Mouse (Mus musculus) T-helper 17 cell (primary cell): ENCODE data around the gene Dars.
"Not testable (repeated sequence)": the region's sequence is repeated elsewhere in the genome, so short reads cannot be mapped to it uniquely, and the experiment has no call there.

Experiments
- in situ Hi-C, 2 experiments: fragments of 300-600 bp; cut with MboI, MseI; formaldehyde crosslinking; loops; 1 replicate in 1 of 2; 2 replicates in 1 of 2; pipeline ENCODE4 v1.15.1; 2025; ENCODE audit warnings: high pct_unique_total_duplicates in 2 of 2

The Dars gene

DNA sequence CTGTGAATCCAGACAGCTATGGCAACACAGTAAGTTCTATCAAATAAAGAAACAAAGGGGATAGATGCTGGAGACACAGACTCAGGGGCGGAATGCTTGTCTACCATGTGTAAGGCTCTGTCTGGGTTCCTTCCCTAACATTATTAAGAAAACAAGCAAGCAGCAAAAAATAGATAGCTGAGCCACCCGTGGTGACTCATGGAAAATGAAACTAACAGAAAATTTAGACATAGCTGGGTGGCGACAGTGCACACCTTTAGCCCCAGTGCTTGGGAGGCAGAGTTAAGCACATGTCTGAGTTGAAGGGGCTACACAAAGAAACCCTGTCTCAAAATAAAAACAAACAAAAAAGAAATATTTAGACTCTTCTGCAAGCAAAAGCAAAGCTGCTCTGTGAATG is 59.7 kb downstream of the Dars start:
- in situ Hi-C loops: no loop called here

DNA sequence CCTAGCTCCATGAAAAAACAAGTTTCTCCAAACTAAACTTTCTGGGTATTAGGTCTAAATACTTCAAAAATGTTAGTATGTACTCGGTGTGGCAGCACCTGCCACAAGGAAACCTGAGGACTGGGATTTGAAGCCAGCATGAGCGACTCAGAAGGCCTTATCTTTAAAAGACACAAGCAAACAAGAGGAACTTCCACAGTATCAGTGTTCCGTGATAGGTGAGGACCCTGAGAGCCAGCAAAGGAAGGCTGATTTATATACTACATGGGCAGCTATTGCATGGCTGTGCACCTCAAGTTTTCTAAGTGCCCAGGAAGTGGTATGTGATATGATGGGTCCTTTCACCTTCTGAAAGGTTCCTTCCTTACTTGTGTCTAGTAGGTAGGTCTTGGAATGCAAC is 64.1 kb downstream of the Dars start:
- in situ Hi-C loops: no loop called here

DNA sequence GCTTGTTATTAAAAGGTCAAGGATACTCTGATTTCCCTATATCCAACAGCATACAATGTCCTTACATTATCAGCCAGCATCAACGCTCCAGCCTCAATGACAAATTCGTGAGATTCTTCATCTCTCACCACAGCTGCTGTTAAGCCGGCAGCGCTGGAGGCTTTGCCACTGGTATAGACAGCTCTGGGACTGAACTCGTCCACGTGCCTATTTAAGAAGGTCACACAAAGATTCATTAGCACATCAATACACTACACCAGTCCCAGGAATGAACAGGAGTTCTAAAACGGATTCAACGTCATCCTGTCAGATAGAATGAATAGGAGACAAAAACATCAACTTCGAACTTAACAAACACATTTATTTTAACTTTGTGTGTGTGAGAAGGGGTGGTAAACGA is 72.9 kb downstream of the Dars start:
- in situ Hi-C loops: no loop called here

DNA sequence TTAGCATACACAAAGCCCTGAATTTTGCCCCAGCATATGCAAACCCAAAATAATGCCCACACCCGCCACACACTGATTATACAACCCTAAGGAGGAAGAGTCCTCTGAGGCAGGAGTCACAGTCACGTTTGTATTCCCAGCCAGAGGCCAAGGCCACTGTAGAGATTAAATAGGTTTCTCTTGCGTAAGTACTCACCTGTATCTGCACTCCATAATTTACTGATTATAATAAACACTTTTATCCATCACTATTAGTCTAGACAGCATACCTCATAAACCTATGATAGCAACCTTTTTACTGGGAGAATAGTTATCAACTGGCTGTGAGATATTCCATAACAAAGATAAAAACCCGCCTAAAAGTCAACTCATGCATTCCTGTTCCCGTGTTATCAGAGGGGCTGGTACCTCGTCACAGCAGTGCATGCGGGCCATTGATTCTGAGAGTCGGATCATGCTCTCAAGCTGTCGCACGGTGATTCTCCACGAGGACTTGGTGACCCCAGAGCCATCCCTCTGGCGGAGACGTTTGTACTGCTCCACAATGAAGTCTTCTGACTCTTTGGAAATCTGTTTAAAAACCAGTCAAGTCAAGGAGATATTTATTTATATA is 79.4 kb downstream of the Dars start:
- in situ Hi-C loops: no loop called here

DNA sequence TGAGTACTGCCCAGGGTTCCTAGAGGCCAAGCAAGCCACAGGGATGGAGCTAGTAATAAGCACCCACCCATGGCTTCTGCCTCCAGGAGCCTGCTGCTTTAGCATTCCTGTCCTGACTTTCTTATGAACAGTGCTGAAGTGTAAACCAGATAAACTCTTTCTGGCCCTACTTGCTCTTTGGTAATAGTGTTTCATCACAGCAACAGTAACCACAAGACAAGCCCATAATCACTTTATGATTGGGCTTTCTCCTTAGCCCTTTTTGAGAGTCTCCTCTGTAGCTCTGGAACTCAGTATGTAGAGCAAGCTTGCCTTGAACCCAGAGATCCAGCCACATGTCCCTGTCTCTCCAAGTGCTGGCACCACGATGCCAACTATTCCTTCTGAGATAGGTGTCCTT is 86.9 kb downstream of the Dars start:
- in situ Hi-C loops: loop anchor here in 1 of 2 experiments (5.0 kb wide), 1 partner anchor 63 kb away; no protein-coding TSS in a partner anchor

DNA sequence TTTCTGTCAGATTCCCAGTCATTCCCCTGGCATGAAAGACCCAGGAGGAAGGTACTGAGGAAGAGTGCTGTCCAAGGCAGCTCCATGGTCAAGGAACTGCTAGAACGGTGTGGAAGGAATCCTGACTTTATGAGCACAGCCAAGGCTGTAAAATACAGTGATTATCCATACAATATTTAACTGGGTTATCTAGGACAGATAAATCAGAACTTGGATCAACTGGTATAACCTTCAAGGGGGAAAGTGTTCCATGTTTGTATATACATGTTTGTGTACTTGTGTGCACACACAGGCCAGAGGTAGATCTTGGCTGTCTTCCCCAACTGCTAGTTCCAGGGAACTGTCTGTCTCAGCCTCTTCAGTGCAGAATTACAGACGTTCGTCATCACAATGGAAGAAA is 89.0 kb downstream of the Dars start, which contains the start of gene Lct:
Gene Lct (minus strand): TSS at position 101 of the 400 bp plus-strand sequence.
- in situ Hi-C loops: no loop called here

DNA sequence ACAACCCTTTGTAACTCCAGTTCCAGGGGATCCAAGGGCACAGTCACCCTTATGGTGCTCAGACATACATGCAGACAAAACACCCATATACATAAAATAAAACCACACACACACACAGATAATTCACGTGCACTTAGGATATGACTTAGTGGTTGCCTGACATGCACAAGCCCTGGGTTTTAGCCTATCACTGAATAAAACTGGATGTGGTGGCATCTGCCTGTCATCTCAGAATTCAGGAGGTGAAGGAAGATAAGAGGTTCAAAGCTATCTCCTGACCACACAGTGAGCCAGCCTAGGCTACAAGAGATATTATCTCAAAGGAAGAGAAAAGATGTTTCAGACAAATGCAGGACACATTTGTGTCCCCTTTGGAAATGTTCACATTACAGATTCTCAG is 90.0 kb downstream of the Dars start:
- in situ Hi-C loops: no loop called here

DNA sequence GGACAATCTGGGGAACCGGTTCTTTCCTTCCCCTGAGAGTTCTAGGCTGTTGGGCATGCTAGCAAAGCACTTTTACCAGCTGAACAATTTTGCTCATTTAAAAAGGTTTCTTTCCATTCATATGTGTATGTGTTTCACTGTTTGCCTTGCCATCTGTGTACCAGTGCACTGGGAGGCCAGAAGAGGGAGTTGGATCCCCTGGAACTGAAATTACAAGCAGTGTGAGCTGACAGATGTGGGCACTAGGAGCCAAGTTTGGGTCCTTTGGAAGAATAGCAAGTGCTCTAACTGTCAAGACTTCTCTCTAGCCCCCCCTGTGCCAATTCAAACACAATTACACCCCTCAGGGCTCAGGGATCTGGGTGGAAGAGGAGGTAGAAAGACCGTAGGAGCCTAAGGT is 92.4 kb downstream of the Dars start:
- in situ Hi-C loops: no loop called here

DNA sequence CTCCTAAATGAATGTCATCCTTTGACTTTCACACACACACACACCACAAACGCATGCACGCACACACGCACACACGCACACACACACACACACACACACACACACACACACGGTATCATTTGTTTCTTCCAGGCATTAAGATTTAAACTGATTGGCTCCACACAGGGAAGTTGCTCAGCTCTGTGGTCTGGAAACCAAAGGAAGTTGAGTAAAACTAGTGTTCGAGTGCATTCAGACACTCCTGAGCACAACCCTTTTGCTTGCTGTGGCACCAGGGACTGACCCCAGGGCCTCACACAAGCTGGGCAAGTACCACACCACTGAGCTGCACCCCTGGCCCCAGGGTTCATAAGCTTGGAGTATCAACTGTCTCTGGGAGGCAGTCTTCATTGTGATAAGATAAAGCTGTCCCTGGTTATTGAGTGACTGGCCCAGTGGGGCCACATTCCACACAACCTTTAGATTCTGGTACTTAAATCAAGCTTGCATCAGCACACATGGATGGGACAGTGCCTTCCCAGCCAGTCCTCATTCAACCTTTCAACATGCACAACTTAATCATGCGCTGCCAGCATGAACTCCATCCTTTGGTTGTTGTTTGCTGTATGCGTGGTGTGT is 94.0 kb downstream of the Dars start:
- in situ Hi-C loops: no loop called here

DNA sequence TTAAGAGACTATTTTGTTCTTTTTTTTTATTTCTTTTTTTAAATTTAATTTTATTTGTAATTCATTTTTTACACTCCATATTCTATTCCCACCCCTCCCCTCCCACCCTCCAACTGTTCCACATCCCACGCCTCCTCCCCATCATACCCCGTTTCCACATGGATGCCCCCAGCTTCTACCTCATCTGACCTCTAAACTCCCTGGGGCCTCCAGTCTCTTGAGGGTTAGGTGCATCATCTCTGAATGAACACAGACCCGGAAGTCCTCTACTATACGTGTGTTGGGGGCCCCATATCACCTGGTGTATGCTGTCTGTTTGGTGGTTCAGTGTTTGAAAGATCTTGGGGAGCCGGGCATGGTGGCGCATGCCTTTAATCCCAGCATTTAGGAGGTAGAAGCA is 97.9 kb downstream of the Dars start:
- in situ Hi-C loops: not testable (repeated sequence)

DNA sequence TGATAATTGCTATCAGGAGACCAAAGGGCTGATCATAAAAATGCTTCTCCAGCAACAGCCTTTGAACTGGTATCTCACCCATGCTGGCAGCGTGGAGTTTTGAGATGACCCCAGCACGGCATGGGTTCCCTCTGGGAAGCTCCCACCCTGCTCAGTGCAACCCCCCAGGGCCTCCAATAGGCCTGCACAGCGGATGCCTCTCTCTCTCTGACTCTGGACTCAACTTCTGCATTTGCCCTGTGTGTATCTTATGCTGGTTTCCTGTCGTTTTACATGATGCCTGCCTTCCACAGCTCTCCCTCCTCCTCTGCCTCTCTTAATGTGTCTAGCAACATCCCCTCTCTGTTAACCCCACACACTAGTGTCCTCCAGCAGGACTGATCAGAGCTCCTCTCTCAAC is 102.5 kb downstream of the Dars start:
- in situ Hi-C loops: no loop called here
